Mouse (Mus musculus) cerebellum, adult 9-11 months (tissue): Measurements from ENCODE around the gene Adgrg5.
A peak's percentile ranks its signal among the peaks of the same experiment; 100 is the strongest.

Source experiments
- DNase-seq: peaks from one replicate; pipeline ENCODE4 v3.0.0; 2022

The Adgrg5 gene

DNA sequence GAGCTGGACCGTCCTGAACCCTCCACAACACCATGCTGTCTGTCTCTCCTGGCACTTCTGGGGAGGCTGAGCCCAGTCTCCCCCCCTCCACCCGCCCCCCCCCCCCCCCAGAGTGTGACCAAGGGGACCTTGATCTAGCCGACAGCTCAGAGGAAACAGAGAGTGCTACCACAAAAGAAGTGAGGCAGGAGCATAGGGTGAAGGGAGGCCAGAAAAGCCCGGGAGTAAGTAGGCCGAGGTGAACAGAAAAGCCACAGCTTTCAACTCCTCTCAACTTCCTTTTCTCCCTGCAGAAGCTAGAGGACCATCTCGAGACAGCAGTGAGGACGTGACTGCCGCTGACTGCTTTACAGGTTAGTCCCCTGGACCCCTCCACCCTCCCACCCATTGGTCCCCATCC is at the start of gene Adgrg5:
Adgrg5 (plus strand) TSS at position 290 of the 400 bp plus-strand sequence.
- no peak for DNase-seq

DNA sequence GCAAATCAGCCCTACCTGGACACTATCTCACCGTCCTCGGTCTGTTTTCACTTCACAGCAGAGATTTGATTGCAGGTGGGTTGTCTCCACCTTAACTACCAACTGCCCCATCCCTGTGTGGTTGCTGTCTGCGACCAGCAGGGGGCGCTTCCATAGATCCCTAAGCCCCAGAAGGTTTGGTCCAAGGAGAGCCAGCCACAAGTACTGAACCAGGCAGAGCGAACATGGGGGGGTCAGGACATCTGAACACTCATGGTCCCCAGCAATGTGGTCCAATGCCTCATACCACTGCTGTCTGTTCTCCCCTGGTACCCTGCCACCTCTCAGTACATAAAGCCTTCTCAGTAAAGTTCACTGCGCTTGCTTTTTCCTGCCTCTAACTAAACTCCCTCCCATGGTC is 49.1 kb upstream of the Adgrg5 start:
- peak; percentile 65 for DNase-seq

DNA sequence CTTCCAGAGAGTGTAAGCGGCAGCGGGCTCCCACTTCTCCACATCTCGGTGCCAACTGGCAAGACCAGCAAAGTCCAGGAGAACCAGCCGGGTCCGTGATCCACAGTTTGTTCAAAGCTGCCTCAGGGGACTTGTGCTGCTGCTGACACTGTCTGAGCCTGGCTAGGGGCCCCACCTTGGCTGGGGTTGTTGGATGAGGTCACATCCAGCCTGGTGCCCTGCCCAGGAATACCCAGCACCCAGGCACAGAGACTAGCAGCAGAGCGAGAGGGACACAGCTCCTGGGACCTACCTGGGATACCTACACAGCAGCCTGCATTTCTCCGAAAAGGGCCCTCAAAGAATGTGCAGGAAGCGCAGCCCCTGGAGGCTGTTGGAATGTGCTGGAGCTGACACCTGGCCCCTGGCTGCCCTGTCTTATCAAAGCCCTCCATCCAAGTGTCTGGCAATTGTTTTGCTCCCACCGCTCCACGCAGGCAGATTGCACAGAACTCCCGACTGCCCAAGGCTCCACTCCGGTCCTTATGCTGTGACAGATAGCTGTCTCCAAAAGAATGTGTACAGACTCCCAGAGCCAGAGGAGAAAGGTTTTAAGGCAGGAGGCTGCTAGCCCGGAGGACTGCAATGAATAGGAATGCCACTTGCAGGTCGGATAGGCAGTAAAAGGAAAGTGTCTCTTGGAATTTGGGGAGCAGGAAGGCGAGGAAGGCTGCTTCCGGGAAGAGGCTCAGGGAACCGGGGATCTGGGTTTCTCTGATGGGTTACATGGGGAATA is 48.2 kb upstream of the Adgrg5 start:
- DNase-seq, result peak; percentile 33

DNA sequence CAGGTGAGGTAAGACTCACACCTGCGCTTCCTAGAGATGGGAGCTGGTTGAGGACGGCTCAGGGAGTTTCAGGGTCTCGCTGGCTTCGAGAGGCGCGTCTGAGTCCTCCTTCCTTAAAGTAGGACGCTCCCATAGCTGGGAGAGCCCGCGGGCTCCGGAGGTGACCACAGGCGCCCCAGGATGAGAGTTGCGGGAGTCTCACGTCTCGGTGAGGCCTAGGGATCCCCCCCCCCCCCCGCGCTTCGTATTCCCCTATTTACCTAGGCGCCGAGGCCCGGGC is 47.7 kb upstream of the Adgrg5 start:
- no peak for DNase-seq

DNA sequence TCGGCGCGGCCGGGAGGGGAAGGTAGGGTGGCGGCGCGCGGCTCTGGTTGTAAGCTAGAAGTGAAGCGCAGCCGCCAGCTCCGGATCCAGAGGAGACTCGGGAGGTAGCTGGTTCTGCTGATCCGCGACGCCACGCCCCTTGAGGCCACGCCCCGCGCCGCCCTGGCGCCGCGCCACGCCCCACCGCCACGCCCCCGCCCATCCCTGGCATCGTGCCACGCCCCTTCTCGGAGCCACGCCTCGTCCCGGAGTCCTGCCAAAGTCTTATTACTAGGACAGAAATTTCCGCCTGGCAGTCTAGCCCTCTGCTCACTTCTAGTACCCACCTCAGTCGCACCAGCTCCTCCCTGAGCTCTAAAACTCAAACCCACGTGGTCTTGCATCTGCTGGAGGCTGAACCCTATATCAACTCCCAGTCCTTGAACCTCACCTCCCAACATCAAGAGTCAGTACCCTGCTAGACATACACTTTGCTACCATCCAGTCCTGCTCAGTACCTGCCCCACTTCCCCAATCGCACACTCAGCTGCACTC is 47.2 kb upstream of the Adgrg5 start, which contains the start of gene Dok4:
Dok4 (minus strand) TSS at position 134 of the 534 bp plus-strand sequence.
- peak; percentile 61 for DNase-seq

DNA sequence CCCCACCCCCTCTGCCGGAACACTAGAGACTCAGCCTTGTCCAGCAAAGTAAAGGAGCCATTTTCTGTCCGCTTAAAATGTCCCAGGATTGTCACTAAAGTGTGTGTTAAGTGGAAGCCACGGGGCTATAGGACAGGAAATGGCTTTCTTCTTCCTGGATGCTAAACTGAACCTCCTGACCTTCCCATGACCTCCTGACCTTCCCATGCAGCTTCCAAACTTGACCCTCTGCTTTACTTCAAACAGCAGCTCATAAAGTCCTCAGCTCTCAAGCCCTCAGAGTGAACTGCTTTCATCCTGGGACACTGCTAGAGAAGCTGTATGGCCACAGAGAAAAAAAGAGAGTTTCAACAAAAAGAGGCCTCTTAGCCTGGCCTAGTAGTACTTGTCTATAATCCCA is 46.7 kb upstream of the Adgrg5 start:
- DNase-seq, result no peak

DNA sequence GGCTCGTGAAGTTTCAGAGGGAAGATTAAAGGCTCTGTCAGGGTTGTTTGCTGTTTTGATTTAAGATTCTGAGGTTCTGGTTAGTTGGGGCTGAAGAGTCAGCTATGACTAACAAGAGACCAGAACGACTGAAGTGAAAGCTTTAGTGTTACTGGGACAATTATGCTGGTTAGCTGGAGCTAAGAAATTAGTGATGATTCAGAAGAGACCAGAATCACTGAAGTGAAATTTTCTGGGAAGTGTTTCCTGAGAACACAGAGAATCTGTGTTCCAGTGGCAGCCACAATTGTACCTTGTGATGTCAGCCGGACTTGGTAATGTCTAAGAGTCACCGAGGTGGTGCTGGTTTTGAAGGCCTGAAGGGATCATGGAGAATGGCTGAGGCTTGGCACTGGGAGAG is 42.8 kb upstream of the Adgrg5 start:
- no peak for DNase-seq

DNA sequence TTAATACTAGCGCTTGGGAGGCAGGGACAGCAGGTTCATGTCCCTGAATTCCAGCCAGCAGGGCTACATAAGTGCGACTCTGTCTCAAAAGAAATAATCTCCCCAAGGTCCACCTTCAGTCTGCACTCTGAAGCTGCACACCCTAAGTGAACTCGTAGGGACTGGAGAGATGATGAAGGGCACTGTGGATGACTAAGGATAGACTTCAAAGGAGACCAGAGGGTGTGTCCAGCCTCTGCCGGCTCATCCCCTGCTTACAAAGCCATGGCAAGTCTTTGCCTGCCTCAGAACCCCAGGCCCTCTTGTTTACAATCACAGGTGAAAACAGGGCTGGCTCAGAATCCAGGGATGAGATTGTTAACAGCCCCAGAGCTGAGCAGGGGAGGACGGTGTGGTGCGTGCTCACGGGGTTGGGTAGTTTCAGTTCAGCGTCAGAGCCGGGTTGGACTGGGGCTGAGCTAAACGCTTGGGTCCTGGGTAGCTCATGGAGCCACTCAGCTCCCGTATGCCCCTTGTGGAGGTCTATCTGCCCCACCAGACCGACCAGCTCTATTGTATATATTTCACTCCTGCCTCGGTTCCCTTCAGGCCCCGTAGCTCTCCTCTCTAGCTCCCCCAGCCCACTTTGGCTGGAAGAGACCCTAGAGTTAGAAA is 35.0 kb upstream of the Adgrg5 start:
- DNase-seq, result no peak

DNA sequence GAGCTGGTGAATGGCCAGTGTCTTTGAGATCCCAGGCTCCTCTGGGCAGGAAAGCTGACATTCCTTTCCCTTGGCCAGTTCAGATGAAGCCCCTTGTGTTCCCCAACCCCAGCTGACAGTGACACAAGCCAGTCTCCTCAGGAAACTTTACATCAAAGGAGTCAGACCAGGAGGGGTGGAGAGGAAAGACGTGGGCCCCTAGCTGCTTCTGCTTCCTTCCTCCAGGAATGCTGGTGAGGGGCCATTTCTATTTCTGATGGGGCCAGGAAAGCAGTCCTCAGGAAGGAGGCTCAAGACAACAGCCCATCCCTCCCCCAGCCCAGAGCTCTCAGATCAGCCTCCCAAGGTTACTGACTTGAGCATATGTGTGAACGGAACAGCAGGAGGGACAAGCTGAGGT is 30.6 kb upstream of the Adgrg5 start:
- no peak for DNase-seq

DNA sequence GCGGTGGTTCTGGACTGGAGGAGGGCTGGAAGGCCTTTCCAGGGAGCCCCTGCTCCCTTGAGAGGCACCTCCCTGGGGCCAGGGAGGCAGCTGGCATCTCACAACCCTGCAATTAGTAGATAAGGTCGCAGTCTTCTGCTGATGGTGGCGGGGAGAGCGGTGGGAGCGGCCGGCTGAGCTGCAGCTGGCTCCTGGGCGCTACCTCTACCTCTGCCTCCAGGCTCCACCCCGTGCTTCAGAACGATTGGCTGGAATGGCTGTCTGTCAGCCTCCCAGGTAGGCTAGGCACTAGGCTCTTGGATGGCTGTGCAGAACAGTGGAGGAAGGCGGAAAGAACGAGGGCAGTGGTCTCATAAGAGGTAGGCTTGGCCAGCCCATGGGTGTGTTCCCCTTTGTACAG is 24.2 kb upstream of the Adgrg5 start:
- DNase-seq, result no peak

DNA sequence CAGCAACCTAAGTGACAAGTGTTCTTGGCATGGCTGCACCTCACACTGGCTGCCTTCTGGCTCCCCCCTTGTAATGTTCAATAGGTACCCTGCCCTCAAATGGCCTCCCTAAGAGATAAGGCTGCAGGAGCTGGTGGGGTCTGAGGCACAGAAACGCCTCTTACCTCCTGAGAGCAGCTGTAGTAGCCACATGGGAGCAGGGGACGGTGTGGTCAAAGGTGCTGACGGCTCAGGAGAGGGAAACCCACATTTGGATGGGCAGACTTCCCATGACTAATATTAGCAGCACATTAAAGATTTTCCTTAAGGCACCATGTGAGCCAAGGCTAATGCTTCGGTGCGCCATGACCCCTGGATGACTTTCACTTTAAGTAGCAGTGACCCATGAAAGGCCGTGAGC is 22.9 kb upstream of the Adgrg5 start:
- DNase-seq, result no peak

DNA sequence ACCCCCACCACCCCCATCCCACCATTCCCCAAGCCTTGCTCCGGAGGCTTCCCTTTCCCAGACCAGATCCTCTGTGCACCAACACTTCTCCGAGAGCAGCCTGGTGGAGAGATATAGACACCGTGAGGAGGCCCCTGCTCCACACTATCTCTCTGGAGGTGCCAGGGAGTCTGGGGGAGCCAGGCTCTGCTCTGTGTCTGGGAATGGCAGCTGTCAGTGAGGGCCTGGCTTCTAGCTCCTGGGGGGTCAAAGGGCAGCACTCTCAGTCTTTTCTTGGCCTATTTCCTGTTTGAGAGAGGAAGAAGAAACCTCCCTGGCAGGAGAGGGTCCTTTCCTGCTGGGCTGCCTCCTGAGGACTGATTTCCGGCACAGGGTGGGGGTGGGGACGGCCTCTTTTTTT is 22.5 kb upstream of the Adgrg5 start:
- no peak for DNase-seq

DNA sequence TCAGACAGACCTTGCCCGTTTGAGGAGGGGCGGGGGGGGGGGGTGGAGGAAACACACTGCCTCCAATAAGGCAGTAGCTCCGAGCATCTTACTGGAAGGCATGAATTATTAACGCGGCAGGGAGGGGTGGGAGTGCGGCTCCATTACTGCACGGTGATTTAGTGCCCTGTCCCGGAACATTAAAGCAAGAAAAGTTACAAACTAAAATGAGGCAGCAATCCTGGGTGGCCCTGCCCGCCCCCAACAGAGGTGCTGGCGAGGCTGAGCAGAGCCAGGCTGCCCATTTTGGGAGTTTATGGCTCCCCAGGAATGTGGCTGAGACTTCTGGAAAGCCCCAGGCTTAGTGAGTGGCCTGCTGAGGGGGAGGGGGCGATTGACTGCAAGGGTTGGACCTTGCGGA is 19.8 kb upstream of the Adgrg5 start:
- no peak for DNase-seq

DNA sequence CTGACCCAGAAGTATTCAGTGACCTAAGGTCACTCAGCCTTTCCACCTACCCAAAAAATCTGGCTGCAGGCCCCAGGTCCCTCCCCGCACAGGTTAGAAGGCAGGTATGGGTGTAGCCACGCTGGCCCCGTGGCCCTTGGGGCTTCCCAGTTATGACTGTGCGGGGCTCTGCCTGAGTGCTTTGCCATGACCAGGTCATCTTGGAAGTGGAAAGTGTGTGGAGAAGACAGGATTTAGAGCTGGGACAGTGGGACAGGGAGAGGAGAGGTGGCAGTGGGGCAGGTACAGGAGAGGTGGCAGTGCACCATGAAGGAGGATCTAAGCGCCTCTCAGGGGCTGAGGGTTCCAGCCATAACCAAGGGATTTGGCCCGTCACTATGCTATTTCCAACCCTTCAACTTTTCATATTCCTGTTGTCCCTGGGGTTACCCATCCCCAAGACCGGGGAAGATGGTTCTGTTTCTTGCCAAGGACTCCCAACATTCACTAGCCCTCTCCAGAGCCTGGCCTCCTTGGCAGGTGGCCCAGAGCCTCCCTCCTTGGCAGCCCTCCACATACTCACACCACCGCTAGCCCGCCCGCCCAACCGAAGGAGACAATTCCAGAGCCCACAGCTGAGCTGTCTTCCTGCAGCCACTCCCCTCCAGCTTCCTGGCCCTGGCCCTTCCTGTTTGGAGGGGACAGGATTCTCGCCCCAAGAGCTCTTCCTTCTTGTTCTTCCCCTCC is 18.9 kb upstream of the Adgrg5 start:
- DNase-seq, result no peak

DNA sequence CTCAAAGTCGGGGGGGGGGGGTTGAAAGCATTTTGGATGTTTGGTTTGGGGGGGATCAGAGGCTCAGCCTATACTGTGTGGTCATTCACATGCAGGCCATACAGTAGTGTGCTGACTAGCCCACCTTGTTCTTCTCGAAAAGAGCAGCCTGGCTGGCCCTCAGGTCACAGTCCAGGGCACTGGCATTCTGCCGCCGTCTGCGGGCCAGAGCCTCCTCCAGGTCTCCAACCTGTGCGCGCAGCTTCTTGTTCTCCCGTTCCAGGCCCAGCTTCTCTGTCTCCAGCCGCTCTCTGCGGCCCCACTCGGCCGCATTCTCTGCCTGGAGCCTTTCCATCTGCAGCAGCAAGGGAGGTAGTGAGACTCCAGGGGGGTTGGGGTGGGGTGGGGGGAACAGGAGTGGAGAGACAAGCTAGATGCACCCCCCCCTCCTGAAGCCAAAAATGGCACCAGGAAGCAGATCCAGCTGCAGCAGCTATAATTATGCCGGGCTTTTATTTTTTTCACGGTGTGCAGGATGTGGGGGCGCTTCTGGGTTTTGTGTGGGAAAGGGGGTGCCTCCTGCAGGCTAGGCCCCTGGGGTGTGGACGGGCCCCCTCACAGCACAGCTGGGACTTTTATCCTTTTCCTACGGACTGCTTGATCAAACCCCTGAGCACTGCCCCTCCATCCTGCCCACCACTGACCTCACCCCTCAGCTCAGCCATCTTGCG is 15.7 kb upstream of the Adgrg5 start:
- no peak for DNase-seq

DNA sequence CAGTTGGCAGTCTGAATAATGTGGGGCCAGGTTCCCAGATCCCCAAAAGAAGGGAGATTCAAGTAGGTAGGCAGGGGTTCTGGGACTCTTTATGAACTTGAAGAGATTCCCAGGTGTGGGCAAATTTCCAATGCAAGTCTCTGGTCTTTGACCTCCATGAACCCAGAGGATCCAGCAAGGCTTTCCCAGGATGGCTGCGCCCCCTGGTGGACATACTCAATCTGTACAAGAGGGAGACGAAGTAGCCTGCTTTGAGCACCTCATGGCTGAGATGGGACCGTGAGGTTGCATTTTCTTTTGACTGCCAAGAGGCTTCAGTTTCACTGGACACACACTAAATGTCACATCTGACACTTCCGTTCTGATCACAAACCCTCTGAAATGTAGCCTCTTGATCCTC is 14.6 kb upstream of the Adgrg5 start:
- peak; percentile 63 for DNase-seq

DNA sequence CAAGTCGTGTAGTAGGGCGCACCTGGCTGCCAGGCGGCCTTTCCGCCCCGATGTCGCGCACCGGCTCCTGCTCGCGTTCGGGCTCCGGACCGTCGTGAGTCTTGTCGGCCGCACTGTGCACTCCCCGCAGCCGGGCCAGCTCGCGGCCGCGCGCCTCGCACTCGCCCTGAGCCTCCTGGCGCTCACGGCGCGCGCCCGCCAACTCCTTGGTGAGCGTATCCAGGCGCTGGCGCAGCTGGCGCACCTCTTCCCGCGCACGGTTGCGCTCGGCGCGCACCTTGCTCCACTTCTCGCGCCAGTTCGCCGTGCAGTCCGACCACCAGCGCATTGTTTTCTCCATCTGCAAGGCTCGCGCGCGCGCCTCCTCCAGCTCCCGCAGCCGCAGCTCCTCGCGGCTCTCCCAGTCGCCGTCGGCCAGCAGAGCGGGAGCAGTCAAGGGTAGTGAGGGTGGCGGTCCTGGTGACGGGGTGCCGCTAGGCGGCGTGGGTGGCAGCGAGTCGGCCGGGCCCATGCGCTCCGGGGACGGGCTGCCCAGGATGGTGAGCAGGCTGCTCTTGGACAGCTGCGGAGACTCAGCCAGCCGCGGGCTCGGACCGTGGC is 10.3 kb upstream of the Adgrg5 start:
- no peak for DNase-seq

DNA sequence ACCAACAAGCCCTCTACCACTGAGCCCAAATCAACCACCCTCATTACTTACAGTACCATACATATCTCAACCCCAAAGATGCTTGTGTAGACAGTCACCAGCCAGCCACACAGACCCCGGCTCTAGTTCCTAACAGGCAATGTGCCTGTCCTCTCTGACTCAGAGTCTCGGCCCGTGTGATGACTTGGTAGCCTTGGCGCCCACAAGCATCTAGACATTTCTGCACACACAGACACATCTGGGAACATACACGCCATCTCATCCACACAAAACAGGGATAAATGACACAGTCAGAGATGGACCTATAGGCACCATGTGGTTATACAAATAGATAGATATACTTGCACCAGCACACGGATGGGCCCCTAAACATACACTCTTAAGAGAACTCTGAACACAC is 9.2 kb upstream of the Adgrg5 start:
- no peak for DNase-seq

DNA sequence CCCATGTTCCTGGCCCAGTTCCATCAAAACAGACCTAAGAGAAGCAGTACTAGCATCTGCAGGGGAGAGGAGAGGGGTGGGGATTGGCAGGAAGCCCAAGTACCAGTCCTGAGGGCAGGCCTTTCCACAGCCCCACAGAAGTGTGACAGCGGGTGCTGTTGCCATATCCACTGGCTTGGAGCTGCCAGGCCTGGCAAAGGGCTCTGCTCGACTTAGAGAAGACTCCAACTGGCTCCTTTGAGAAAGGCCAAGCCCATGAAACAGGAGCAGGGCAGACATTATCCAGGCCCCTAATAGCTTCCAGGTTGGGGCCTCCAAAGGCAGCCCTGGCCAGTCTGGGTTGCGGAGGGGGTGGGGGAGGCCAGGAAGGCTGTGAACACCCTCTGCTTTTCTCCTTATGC is 8.8 kb upstream of the Adgrg5 start:
- DNase-seq, result no peak

DNA sequence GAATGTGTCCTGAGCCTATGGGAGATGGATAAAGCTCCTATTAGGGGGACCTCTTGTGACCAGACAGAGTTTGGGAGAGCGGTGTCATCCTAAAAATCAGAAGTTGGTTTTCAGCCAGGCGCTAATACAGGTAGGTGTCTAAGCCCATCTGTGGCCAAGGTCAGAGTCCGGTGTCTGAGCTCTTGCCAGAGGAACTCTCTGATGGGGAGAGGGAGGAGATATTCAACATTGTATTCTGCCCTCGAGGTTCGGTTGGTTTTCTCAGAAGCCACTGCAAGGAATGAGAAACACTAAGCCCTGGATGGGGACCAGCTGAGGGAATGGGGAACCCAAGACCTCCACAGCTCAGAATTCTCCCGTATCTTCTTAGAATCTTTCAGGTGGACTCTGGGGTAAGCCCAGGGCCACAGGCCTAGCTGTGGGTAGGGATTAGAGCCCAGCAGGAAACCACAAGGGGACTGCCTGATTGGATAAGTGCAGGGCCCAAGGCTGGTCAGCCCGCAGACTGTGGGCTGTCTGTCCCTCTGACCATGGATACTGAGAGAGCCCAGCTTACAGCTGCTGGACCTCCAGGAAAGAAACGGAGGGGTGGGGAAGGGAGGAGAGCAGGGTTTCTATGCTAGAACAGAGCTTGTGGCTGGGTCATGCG is 7.1 kb upstream of the Adgrg5 start:
- DNase-seq, result no peak

DNA sequence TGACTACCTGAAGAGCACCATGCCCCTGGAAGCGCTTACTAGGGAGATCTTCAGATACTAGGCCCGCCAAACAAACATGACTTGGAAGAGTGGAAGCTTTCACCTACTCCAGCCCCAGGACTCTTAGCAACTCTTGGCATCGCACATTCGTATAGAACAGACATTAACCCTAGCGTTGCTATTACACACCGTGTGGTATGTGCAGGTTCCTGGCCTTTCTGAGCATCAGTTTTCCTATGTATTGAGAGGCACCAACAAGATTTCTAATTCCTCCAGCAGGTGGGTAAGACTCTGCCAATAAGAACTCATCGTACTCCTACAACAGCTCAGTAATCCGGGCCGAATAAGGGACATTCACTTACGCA is 6.6 kb upstream of the Adgrg5 start:
- DNase-seq, result no peak

DNA sequence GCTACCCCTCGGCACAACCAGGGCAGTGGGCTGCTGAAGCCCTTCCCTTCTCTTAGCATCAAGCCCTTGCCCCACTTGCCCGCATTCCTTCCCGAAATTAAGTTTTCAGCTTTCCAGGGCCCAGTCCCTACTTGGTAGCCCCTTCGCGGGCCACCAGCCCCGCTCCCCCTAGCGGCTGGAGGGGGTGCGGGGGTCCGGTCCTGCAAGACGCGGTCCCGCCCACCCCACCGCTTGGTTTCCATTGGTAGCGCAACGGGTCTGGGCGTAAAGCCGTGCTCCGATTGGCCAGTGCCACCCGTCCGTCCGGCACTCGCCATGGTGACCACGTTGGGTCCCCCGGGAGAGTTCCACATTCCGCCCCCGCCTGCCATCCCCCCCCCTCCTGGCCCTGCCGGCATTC is 6.1 kb upstream of the Adgrg5 start:
- peak; percentile 56 for DNase-seq
